Mouse (Mus musculus) heart, embryonic 16.5 days (tissue): ENCODE measurements around the gene Klf12. TPM values are rescaled to one million over a fixed set of nuclear protein-coding genes. Genes with fewer than 3 reads are reported as not detected.

Source experiments
- ATAC-seq: fragments of 200-750 bp; cut with Nextera tagmentation; replicated peaks from 2 replicates; pipeline ENCODE4 v1.8.0; 2017; ENCODE audit warnings: moderate number of reproducible peaks; ENCODE audit not compliant: insufficient read depth, low FRiP score; ENCODE audit errors: extremely low read depth
- H3K27ac ChIP-seq: fragments of 300-500 bp; sonication (generic); 2 replicates; pipeline ENCODE4 v1.5.1; 2014; ENCODE audit warnings: mild to moderate bottlenecking, low read length, control low read depth, moderate library complexity
- H3K27me3 ChIP-seq: fragments of 300-500 bp; sonication (generic); 2 replicates; pipeline ENCODE4 v1.6.1; 2014; ENCODE audit warnings: low read length, mixed read lengths; ENCODE audit not compliant: control insufficient read depth, insufficient read depth
- H3K36me3 ChIP-seq: fragments of 300-500 bp; sonication (generic); 2 replicates; pipeline ENCODE4 v1.6.1; 2014; ENCODE audit not compliant: control insufficient read depth, insufficient read depth
- H3K4me1 ChIP-seq: fragments of 300-500 bp; sonication (generic); 2 replicates; pipeline ENCODE4 v1.6.1; 2014; ENCODE audit warnings: low read length, mixed read lengths; ENCODE audit not compliant: control insufficient read depth, insufficient read depth
- H3K4me2 ChIP-seq: fragments of 300-500 bp; sonication (generic); 2 replicates; pipeline ENCODE4 v1.6.1; 2014; ENCODE audit warnings: low read depth, mild to moderate bottlenecking, control low read depth, low read length
- H3K4me3 ChIP-seq: fragments of 300-500 bp; sonication (generic); 2 replicates; pipeline ENCODE4 v1.5.1; 2014; ENCODE audit warnings: mild to moderate bottlenecking, control low read depth, low read length
- H3K9ac ChIP-seq: fragments of 300-500 bp; sonication (generic); 2 replicates; pipeline ENCODE4 v1.6.1; 2014; ENCODE audit warnings: low read length, control low read depth
- H3K9me3 ChIP-seq: fragments of 300-500 bp; sonication (generic); replicated peaks from 2 replicates; pipeline ENCODE4 v1.6.1; 2016; ENCODE audit warnings: low read length; ENCODE audit not compliant: control insufficient read depth
- WGBS: fragments of 180-500 bp; shearing (Covaris S2); extraction: QIAGEN DNeasy Blood & Tissue Kit; methylation state at CpG from one replicate; pipeline ENCODE4 v1.1.7; 2014; 5-methylcytosine and 5-hydroxymethylcytosine counted together
- polyA plus RNA-seq: library from polyadenylated mRNA; unstranded; fragments of >200 nt; fragmentation: Nextera tagmentation; extraction: Ambion mirVana; gene quantifications from 2 replicates; pipeline ENCODE4 v1.2.1, GENCODE M21; 2015

Gene Klf12
- polyA plus RNA-seq, 1 experiment from 2014 or later: 5.9 TPM

- no peak for ATAC-seq
- H3K36me3 ChIP-seq: no peaks in the 10 kb centered on the region
- 87% methylated on average over 5 of the region's 5 CpGs for WGBS
- H3K4me3 ChIP-seq: no peak overlapping the region
- no peak overlapping the region for H3K9ac ChIP-seq
- no peaks in the 10 kb centered on the region for H3K27me3 ChIP-seq
- no peak overlapping the region for H3K27ac ChIP-seq
- H3K9me3 ChIP-seq: no peaks in the 10 kb centered on the region
- no peak overlapping the region for H3K4me2 ChIP-seq
- no peaks in the 10 kb centered on the region for H3K4me1 ChIP-seq
Measured at GRCm38 (mm10) chr14:100243046-100243445, 41.4 kb downstream of the Klf12 start.

- no peak for ATAC-seq
- no peak overlapping the region for H3K4me2 ChIP-seq
- H3K27ac ChIP-seq: no peak overlapping the region
- H3K36me3 ChIP-seq: no peaks in the 10 kb centered on the region
- no peak overlapping the region for H3K9ac ChIP-seq
- H3K4me1 ChIP-seq: peaks cover 9% of the 10 kb centered on the region
- H3K27me3 ChIP-seq: no peaks in the 10 kb centered on the region
- H3K4me3 ChIP-seq: no peak overlapping the region
- H3K9me3 ChIP-seq: no peaks in the 10 kb centered on the region
- 67% methylated on average over 4 of the region's 4 CpGs for WGBS
Measured at GRCm38 (mm10) chr14:100239874-100240273, 44.6 kb downstream of the Klf12 start.

DNA sequence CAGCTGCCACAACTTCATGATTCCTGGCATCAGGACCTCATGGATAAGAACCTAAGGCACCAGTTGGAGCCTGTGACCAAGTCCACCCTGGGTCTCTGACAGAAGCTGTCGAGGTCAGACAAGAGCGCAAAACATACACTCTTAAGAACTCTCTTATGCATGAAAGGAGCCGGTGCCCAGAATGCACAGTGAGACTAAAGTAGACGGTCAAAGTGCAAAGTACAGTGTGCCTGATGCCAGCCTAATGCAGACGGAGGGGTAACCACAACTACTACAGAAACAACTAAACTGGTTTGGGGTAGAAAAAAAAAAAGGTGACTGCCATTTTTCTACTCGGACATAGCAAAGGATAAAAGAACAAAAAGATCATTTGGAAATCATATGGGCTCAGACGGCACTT lies 47.7 kb downstream of the Klf12 start:
- ATAC-seq: no peak
- peaks cover 9% of the 10 kb centered on the region for H3K4me1 ChIP-seq
- no peak overlapping the region for H3K9ac ChIP-seq
- no peak overlapping the region for H3K27ac ChIP-seq
- H3K36me3 ChIP-seq: no peaks in the 10 kb centered on the region
- H3K4me3 ChIP-seq: no peak overlapping the region
- 73% methylated on average over 7 of the region's 7 CpGs for WGBS
- H3K9me3 ChIP-seq: no peaks in the 10 kb centered on the region
- H3K27me3 ChIP-seq: no peaks in the 10 kb centered on the region
- no peak overlapping the region for H3K4me2 ChIP-seq

GRCm38 (mm10) chr14:100235746-100236145 lies 48.7 kb downstream of the Klf12 start:
- Histone ChIP-seq H3K27ac (no peak overlapping the region), H3K4me2 (no peak overlapping the region), H3K36me3 (no peaks in the 10 kb centered on the region), H3K4me3 (no peak overlapping the region), H3K9ac (no peak overlapping the region), H3K9me3 (no peaks in the 10 kb centered on the region), H3K4me1 (peaks cover 9% of the 10 kb centered on the region), H3K27me3 (no peaks in the 10 kb centered on the region)
- 0 out of 2 replicates have a peak, but pooled peaks have one; percentile 28 for ATAC-seq
- 28% methylated on average over 3 of the region's 3 CpGs for WGBS

DNA sequence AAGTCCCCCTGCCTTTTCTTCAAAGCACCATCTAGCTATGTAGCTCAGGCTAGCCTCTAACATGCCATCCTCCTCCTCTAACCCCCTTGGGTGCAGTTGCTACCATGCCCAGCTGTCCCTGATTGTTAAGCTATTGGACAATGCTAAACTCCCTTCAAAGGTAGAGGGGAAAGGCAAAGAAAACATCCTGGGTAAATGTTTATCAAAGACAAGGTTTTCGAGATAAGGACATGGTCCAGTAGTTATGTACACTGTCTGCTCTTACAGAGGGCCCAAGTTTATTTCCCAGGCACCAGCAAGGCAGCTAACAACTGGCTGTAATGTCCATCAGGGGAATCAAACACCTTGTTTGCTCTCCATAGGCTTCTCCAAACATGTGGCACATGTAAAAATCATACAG lies 53.1 kb downstream of the Klf12 start:
- no peaks in the 10 kb centered on the region for H3K36me3 ChIP-seq
- ATAC-seq: no peak
- H3K4me1 ChIP-seq: peaks cover 9% of the 10 kb centered on the region
- no peak overlapping the region for H3K4me3 ChIP-seq
- H3K9ac ChIP-seq: no peak overlapping the region
- no peaks in the 10 kb centered on the region for H3K9me3 ChIP-seq
- H3K27ac ChIP-seq: no peak overlapping the region
- no peak overlapping the region for H3K4me2 ChIP-seq
- 44% methylated on average over 1 of the region's 1 CpGs for WGBS
- H3K27me3 ChIP-seq: no peaks in the 10 kb centered on the region

DNA sequence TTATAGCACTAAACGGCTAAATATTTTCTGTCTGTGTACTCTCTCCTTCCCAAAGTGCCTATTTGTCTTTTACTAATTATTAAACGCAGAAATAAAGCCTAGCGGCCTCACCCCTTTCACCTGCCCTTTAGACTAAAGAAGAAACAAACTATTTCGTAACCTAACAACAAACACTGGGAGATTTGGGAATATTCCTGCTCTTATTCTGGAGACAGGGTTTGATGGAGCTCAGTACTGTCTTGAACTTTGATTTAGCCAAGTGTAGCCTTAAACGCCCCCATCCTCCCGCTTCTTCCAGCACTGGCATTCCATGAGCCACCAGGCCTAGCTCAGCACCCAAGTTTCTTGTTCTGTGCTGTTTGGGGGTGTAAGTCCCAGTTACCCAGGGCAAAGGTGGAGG lies 56.4 kb downstream of the Klf12 start:
- Histone ChIP-seq H3K27me3 (no peaks in the 10 kb centered on the region), H3K4me2 (no peak overlapping the region), H3K4me1 (no peaks in the 10 kb centered on the region), H3K36me3 (no peaks in the 10 kb centered on the region), H3K9me3 (no peaks in the 10 kb centered on the region), H3K27ac (no peak overlapping the region), H3K9ac (no peak overlapping the region), H3K4me3 (no peak overlapping the region)
- no peak for ATAC-seq
- WGBS: 89% methylated on average over 6 of the region's 6 CpGs

DNA sequence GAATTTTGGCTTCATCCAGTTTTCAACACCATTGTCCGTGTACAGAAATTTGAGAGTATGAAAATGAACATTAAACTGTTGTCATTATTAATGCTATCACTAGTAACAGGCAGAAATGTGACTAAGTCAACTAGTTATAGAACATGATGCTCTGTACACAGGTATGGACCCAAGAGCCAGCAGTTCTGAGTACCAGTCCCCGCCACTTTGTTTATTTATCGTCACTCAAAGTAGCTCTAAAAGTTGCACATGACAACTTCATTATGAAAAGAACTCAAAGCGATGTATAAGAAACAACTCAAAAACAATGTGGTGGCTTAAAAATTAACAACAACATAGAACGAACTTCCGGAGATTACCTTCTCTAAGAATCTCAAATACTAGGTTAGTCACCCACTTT lies 56.8 kb downstream of the Klf12 start:
- Histone ChIP-seq H3K9ac (no peak overlapping the region), H3K4me2 (no peak overlapping the region), H3K27me3 (no peaks in the 10 kb centered on the region), H3K36me3 (no peaks in the 10 kb centered on the region), H3K27ac (no peak overlapping the region), H3K4me3 (no peak overlapping the region), H3K9me3 (no peaks in the 10 kb centered on the region), H3K4me1 (no peaks in the 10 kb centered on the region)
- ATAC-seq: no peak
- 90% methylated on average over 6 of the region's 6 CpGs for WGBS

GRCm38 (mm10) chr14:100224151-100224550 lies 60.3 kb downstream of the Klf12 start:
- Histone ChIP-seq H3K27me3 (no peaks in the 10 kb centered on the region), H3K36me3 (no peaks in the 10 kb centered on the region), H3K4me2 (no peak overlapping the region), H3K27ac (no peak overlapping the region), H3K4me1 (no peaks in the 10 kb centered on the region), H3K9me3 (no peaks in the 10 kb centered on the region), H3K9ac (no peak overlapping the region), H3K4me3 (no peak overlapping the region)
- 31% methylated on average over 4 of the region's 4 CpGs for WGBS
- ATAC-seq: no peak

- no peak overlapping the region for H3K9ac ChIP-seq
- H3K36me3 ChIP-seq: no peaks in the 10 kb centered on the region
- 73% methylated on average over 4 of the region's 4 CpGs for WGBS
- no peaks in the 10 kb centered on the region for H3K9me3 ChIP-seq
- H3K27me3 ChIP-seq: no peaks in the 10 kb centered on the region
- no peak overlapping the region for H3K27ac ChIP-seq
- no peak overlapping the region for H3K4me2 ChIP-seq
- ATAC-seq: no peak
- H3K4me3 ChIP-seq: no peak overlapping the region
- no peaks in the 10 kb centered on the region for H3K4me1 ChIP-seq
Measured at GRCm38 (mm10) chr14:100222260-100222659, 62.2 kb downstream of the Klf12 start.
